Mouse (Mus musculus) spleen, adult 2 months (tissue): Measurements from ENCODE around the gene Gpn1.

Experiments
- CTCF ChIP-seq: fragments of 200-500 bp; IDR thresholded peaks from 2 replicates; pipeline ENCODE4 v1.5.1; 2011; ENCODE audit warnings: mild to moderate bottlenecking, inconsistent platforms; ENCODE audit not compliant: insufficient read depth, insufficient read length, insufficient replicate concordance; ENCODE audit errors: extremely low read depth
- POLR2A ChIP-seq: fragments of 200-500 bp; IDR thresholded peaks from 2 replicates; pipeline ENCODE4 v1.6.1; 2011; ENCODE audit warnings: low read depth, low read length, inconsistent platforms

DNA sequence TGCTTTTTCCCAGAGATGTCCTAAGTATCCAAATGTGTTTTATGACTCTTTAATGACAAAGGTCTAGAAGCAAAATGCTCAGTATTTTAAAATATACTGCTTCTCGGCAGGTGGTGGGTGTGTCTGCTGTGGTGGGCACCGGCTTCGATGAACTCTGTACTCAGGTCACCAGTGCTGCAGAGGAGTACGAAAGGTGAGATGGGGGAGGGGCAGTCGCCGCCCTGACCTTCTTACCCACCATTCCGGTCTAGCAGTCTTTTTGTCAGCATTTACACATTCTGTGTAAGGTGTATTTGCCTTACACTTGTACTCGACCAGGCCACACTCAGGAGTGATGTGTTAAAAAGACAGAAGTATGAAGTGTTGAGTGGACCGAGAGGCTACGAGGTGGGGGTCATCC lies 10.3 kb downstream of the Gpn1 start:
- TF ChIP-seq CTCF, result no peak
- TF ChIP-seq POLR2A, result no peak
